Mouse (Mus musculus): ENCODE results near the gene Dbh. TPM values are rescaled to one million over a fixed set of nuclear protein-coding genes. Genes with fewer than 3 reads are reported as not detected.
A peak's percentile ranks its signal among the peaks of the same experiment; 100 is the strongest.

Dbh gene
- polyA plus RNA-seq, 1 experiment, result not detected

GRCm38 (mm10) chr2:27161526-27161925, 3.5 kb upstream of the Dbh start:
- Histone ChIP-seq H3K4me1 (ENCODE audit: control insufficient read depth, insufficient read depth, low read length) (peaks cover under 1% of the 10 kb centered on the region; the same call in 1 of the 2 replicates), H3K27ac (ENCODE audit: insufficient read depth, low read length) (no peak overlapping the region), H3K4me3 (ENCODE audit: insufficient read depth, low read length) (no peak overlapping the region)
- no peak for TF ChIP-seq POLR2A (IDR thresholded peaks at IDR 0.05; ENCODE audit: low read depth, low read length)
- no peak for TF ChIP-seq CTCF (IDR thresholded peaks at IDR 0.05; ENCODE audit: borderline replicate concordance, insufficient read depth, low read length)

DNA sequence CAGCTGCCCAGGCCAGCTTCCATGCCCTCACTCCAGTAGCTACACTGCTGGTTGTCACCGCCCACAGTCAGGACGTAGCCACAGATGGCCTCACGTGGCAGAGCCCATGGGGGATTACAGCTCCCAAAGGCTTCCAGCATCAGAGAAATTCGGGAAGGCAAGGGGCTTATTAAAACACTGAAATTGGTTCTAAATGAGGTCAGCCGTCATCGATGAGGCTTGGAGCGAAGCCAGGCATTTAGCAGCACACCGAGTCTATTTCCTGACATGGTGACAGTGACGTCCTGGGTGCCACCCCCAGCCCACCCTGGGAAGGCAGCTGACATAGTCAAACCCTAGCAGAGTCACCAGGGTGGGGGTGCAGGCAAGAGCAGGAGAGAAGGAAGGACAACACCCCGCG, 2.4 kb upstream of the Dbh start:
- no peak overlapping the region for H3K27ac ChIP-seq (ENCODE audit: insufficient read depth, low read length)
- no peak for TF ChIP-seq POLR2A (IDR thresholded peaks at IDR 0.05; ENCODE audit: low read depth, low read length)
- no peak for TF ChIP-seq CTCF (IDR thresholded peaks at IDR 0.05; ENCODE audit: borderline replicate concordance, insufficient read depth, low read length)
- H3K4me1 ChIP-seq (ENCODE audit: control insufficient read depth, insufficient read depth, low read length), result peaks cover 8% of the 10 kb centered on the region

DNA sequence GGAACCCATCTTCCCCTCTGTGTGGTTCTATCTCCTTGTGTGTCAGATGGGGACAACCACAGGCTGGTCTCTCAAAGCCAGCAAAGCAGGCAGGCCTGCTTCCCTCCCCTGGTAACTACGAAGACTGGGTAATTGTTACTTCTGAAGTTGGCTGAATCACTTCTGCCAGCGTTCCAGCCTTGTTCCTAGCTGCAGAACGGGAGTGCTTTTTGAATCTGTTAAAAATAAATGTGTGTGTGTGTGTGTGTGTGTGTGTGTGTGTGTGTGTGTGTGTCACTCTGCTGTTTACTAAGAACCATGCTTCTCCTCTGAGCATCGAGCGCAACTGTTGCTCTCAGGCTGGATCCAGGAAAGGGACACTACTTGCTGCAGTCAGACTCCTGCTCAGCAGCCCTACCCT, 1.2 kb upstream of the Dbh start:
- TF ChIP-seq POLR2A (IDR thresholded peaks at IDR 0.05; ENCODE audit: low read depth, low read length), result no peak
- TF ChIP-seq CTCF (IDR thresholded peaks at IDR 0.05; ENCODE audit: borderline replicate concordance, insufficient read depth, low read length), result no peak
- Histone ChIP-seq H3K27ac (ENCODE audit: insufficient read depth, low read length) (no peak overlapping the region), H3K4me1 (ENCODE audit: control insufficient read depth, insufficient read depth, low read length) (peaks cover 13% of the 10 kb centered on the region), H3K4me3 (ENCODE audit: insufficient read depth, low read length) (no peak overlapping the region)

More for the DNA sequence above, 2.4 kb upstream of the Dbh start:
- H3K4me3 ChIP-seq (ENCODE audit: insufficient read depth, low read length), result no peak overlapping the region

DNA sequence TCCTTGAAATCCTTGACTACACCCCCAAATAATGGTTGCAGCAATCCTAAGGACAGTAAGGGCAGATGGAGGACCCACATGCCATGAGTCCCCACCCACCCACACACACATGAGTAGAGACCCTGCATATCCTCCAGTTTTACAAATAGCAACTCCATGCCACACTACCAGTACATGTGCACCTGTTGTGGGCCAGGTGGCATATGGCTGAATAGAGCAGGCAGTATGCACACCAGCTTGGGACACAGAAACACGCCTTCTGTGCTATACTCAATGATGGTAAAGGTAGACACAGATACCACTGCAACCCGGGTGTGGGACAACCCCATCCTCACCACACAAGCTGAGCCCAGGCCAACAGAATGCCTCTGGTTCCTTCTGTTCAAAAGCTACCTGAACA, 1.0 kb downstream of the Dbh start:
- Histone ChIP-seq H3K27ac (ENCODE audit: insufficient read depth, low read length) (no peak overlapping the region), H3K4me3 (ENCODE audit: insufficient read depth, low read length) (no peak overlapping the region), H3K4me1 (ENCODE audit: control insufficient read depth, insufficient read depth, low read length) (peaks cover 13% of the 10 kb centered on the region)
- TF ChIP-seq POLR2A (IDR thresholded peaks at IDR 0.05; ENCODE audit: low read depth, low read length) (no peak), CTCF (IDR thresholded peaks at IDR 0.05; ENCODE audit: borderline replicate concordance, insufficient read depth, low read length) (no peak)

GRCm38 (mm10) chr2:27166999-27167398, 2.0 kb downstream of the Dbh start:
- TF ChIP-seq CTCF (IDR thresholded peaks at IDR 0.05; ENCODE audit: borderline replicate concordance, insufficient read depth, low read length) (no peak), POLR2A (IDR thresholded peaks at IDR 0.05; ENCODE audit: low read depth, low read length) (no peak)
- Histone ChIP-seq H3K4me1 (ENCODE audit: control insufficient read depth, insufficient read depth, low read length) (peaks cover 13% of the 10 kb centered on the region), H3K4me3 (ENCODE audit: insufficient read depth, low read length) (no peak overlapping the region), H3K27ac (ENCODE audit: insufficient read depth, low read length) (no peak overlapping the region)

- Histone ChIP-seq H3K4me3 (ENCODE audit: insufficient read depth, low read length) (no peak overlapping the region), H3K27ac (ENCODE audit: insufficient read depth, low read length) (no peak overlapping the region), H3K4me1 (ENCODE audit: control insufficient read depth, insufficient read depth, low read length) (peaks cover 15% of the 10 kb centered on the region)
- TF ChIP-seq CTCF (IDR thresholded peaks at IDR 0.05; ENCODE audit: borderline replicate concordance, insufficient read depth, low read length) (no peak), POLR2A (IDR thresholded peaks at IDR 0.05; ENCODE audit: low read depth, low read length) (no peak)
Measured at GRCm38 (mm10) chr2:27174242-27174641, 9.2 kb downstream of the Dbh start.

DNA sequence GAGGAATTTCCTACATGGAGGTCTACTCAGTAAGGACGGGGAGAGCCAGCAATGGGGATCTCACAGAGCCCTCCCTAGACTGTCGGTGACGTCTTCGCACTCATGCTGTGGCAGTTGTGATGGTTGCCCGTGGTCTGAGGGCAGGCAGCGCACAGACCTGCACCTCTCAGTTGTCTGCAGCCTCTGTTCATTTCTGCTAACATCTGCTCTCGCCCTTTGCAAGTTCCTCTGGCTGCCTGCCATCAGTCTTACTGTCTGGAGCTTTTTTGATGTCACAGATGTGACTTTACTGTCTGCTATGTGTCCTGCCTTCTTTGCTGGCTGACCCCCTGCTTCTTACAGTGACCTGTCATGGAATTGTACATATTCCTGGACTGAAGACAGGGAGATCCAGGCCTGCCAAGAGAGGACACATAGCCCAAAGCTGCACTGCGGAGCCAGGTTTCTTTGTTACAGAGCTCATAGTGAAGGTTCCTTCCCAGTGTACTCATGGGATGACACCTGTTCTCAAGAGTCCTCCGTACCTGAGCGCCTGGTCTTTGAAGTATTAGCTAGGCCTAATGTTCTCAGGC, 10.7 kb downstream of the Dbh start:
- TF ChIP-seq CTCF (IDR thresholded peaks at IDR 0.05; ENCODE audit: borderline replicate concordance, insufficient read depth, low read length) (no peak), POLR2A (IDR thresholded peaks at IDR 0.05; ENCODE audit: low read depth, low read length) (no peak)
- H3K27ac ChIP-seq (ENCODE audit: insufficient read depth, low read length), result no peak overlapping the region
- H3K4me1 ChIP-seq (ENCODE audit: control insufficient read depth, insufficient read depth, low read length), result peaks cover 15% of the 10 kb centered on the region
- H3K4me3 ChIP-seq (ENCODE audit: insufficient read depth, low read length), result no peak overlapping the region

DNA sequence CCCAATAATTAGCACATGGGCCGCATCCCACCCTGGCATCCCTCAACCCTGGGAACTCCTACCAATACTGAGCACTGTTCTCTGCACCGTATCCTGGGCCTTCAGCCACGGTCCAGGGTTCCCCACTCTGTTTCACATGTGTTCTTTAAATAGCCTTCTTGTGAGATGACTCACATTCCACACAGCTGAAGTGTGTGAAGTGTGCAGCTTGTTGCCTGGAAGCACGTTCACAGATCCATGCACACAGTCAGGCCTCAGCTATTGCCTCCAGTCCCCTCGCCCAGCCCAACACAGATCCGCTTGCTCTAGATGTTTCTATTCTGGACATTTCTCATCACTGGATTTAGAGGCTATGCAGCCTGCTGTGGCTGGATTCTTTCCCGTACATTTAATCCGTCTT, 14.1 kb downstream of the Dbh start:
- Histone ChIP-seq H3K27ac (ENCODE audit: insufficient read depth, low read length) (peak overlapping the region; percentile 14; the same call in 1 of the 2 replicates), H3K4me1 (ENCODE audit: control insufficient read depth, insufficient read depth, low read length) (peaks cover 22% of the 10 kb centered on the region), H3K4me3 (ENCODE audit: insufficient read depth, low read length) (no peak overlapping the region)
- TF ChIP-seq CTCF (IDR thresholded peaks at IDR 0.05; ENCODE audit: borderline replicate concordance, insufficient read depth, low read length) (no peak), POLR2A (IDR thresholded peaks at IDR 0.05; ENCODE audit: low read depth, low read length) (no peak)

DNA sequence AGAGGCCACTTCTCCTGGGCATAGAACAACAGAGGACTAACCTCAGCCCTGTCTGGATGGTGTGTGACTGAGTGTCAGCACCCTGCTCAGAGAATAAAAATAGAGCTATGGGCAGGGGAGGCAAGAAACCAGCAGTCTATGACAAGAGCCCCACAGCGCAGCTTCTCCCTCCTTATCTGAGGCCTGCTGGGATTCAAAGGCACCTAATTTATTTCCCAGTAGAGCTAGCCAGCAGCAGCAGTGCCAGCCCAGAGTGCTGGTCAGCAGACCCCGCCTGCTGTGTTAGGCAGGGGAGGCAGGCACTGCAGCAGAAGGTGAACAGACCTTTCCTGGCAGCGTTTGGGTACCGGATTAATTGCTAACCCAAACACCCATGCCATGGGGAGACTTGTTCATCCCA, 16.9 kb downstream of the Dbh start:
- Histone ChIP-seq H3K4me1 (ENCODE audit: control insufficient read depth, insufficient read depth, low read length) (peaks cover 13% of the 10 kb centered on the region), H3K27ac (ENCODE audit: insufficient read depth, low read length) (no peak overlapping the region)
- no peak for TF ChIP-seq POLR2A (IDR thresholded peaks at IDR 0.05; ENCODE audit: low read depth, low read length)
- TF ChIP-seq CTCF (IDR thresholded peaks at IDR 0.05; ENCODE audit: borderline replicate concordance, insufficient read depth, low read length), result no peak

DNA sequence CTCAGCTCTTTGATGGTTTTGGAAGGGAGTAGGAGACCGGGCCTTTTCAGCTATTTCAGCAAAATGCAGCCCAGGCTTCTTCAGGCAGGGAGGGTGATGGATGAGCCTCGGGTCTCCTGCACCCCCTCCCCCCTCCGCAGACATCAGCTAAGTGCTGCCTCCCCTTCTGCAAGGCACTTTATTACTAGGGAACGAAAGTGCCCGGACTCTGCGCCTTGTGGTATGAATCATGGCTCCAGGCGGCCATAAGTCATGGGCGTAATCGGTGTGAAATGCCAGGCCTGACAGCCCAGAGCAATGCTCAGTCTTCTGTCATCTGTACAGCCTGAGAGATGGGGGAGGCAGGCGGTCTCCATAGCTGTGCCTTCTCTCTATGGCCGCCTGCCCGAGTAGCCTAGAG, 18.7 kb downstream of the Dbh start:
- no peak for TF ChIP-seq CTCF (IDR thresholded peaks at IDR 0.05; ENCODE audit: borderline replicate concordance, insufficient read depth, low read length)
- Histone ChIP-seq H3K4me1 (ENCODE audit: control insufficient read depth, insufficient read depth, low read length) (peaks cover 11% of the 10 kb centered on the region), H3K4me3 (ENCODE audit: insufficient read depth, low read length) (no peak overlapping the region), H3K27ac (ENCODE audit: insufficient read depth, low read length) (peak overlapping the region; percentile 80)

More for the DNA sequence above, 16.9 kb downstream of the Dbh start:
- H3K4me3 ChIP-seq (ENCODE audit: insufficient read depth, low read length), result no peak overlapping the region
